In the genomic region with DNA sequence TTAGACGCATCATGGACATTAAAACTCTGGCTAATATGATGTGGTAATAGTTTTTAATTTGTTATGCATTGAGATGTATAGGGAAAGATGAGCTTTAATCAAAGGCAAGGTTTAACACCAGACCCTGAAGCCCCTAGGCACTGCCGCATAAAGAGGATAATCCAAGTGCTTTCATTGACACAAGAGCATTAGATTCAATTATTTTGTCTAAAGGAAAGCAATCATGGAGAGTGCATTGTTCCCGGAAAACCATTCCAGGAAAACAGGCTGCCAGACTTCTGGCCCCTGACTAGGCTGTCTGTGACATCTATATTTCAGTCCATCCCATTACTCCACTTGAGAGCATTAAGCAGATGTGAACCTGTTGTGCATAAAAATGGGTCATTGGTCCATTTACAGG, we compare ENCODE assay signal across 19 mouse cellular contexts.
DNase-seq lines count a peak whose midpoint lies in the region; ATAC-seq lines count a peak whose summit lies in the region.
"Had no signal": no experiment of that assay in that cellular context is flagged by ENCODE, and none has a peak within 500 bp of the region (broad histone marks: within the 10 kb centered on the region; RNA-seq: fewer than 3 reads in every experiment).

No protein-coding gene starts in this region.

- no peak overlapping the region for H3K9ac ChIP-seq in neural tube, embryonic 12.5 days
- H3K9ac ChIP-seq in neural tube, embryonic 15.5 days (replicated peaks) = no peak overlapping the region
- no peak overlapping the region for H3K9ac ChIP-seq in midbrain, embryonic 14.5 days (replicated peaks; ENCODE audit: low read length)
- H3K9ac ChIP-seq: forebrain, postnatal 0 days had no signal

- no peaks in the 10 kb centered on the region for H3K9me3 ChIP-seq in neural tube, embryonic 12.5 days
- no peaks in the 10 kb centered on the region for H3K9me3 ChIP-seq in neural tube, embryonic 15.5 days (replicated peaks)
- H3K9me3 ChIP-seq in midbrain, embryonic 14.5 days (ENCODE audit: control insufficient read depth, low read length) = no peaks in the 10 kb centered on the region

- intact Hi-C loops in heart, postnatal 14 days (cut with DNase I) = no loop called here

- no peaks in the 10 kb centered on the region for H3K4me1 ChIP-seq in neural tube, embryonic 12.5 days
- 0 out of 2 replicates have a peak, but pooled peaks cover 5% of the 10 kb centered on the region for H3K4me1 ChIP-seq in neural tube, embryonic 15.5 days
- peaks cover 3% of the 10 kb centered on the region; the same call in 1 of the 2 replicates for H3K4me1 ChIP-seq in midbrain, embryonic 14.5 days (ENCODE audit: control insufficient read depth, insufficient read depth, low read length)

- 60% methylated on average over 3 of the region's 3 CpGs for whole genome bisulfite sequencing in neural tube, embryonic 12.5 days
- WGBS in neural tube, embryonic 15.5 days = 27% methylated on average over 3 of the region's 3 CpGs
- 10% methylated on average over 3 of the region's 3 CpGs for WGBS in midbrain, embryonic 14.5 days

- no peak overlapping the region for H3K27ac ChIP-seq in neural tube, embryonic 12.5 days
- no peak overlapping the region for H3K27ac ChIP-seq in neural tube, embryonic 15.5 days (replicated peaks)
- H3K27ac ChIP-seq in midbrain, embryonic 14.5 days (replicated peaks; ENCODE audit: low read depth, low read length) = no peak overlapping the region

- DNase-seq in heart, adult 11 months = peak; percentile 48
- no peak for DNase-seq in heart, postnatal 14 days
- peak; percentile 52 for DNase-seq in midbrain, embryonic 14.5 days
- DNase-seq in kidney, postnatal 14 days = no peak
- DNase-seq in left cerebral cortex, adult 18-20 months (ENCODE audit: low spot score in 2 of 2) = no peak
- DNase-seq: adrenal gland, adult 2 months; cerebellum, adult 11-12 months; cerebellum, postnatal 10 days; forebrain, postnatal 0 days; gastrocnemius, postnatal 36 days; heart, postnatal 36 days; kidney, adult 2 months; kidney, postnatal 10 days; lung, postnatal 4 days; thymus, postnatal 14 days had no signal

- no peaks in the 10 kb centered on the region for H3K36me3 ChIP-seq in neural tube, embryonic 12.5 days
- H3K36me3 ChIP-seq in neural tube, embryonic 15.5 days = no peaks in the 10 kb centered on the region
- H3K36me3 ChIP-seq in midbrain, embryonic 14.5 days (ENCODE audit: control insufficient read depth, insufficient read depth, low read length) = no peaks in the 10 kb centered on the region

- peak; percentile 61; the same call in 1 of the 2 replicates for ATAC-seq in neural tube, embryonic 12.5 days (ENCODE audit: low FRiP score, low read depth)
- no peak for ATAC-seq in neural tube, embryonic 15.5 days (ENCODE audit: low FRiP score)
- ATAC-seq in midbrain, embryonic 14.5 days (ENCODE audit: low FRiP score, low TSS enrichment) = peak; percentile 48; the same call in 1 of the 2 replicates
- ATAC-seq: forebrain, postnatal 0 days; inflammation-experienced regulatory T-cells, adult 6 months; Patski had no signal

- H3K4me3 ChIP-seq in neural tube, embryonic 12.5 days = no peak overlapping the region
- no peak overlapping the region for H3K4me3 ChIP-seq in neural tube, embryonic 15.5 days (replicated peaks)
- no peak overlapping the region for H3K4me3 ChIP-seq in midbrain, embryonic 14.5 days (replicated peaks; ENCODE audit: low read depth, low read length)

- no peak overlapping the region for H3K4me2 ChIP-seq in neural tube, embryonic 12.5 days (replicated peaks)
- H3K4me2 ChIP-seq in neural tube, embryonic 15.5 days = no peak overlapping the region
- no peak overlapping the region for H3K4me2 ChIP-seq in midbrain, embryonic 14.5 days (ENCODE audit: low read length)

- no peaks in the 10 kb centered on the region for H3K27me3 ChIP-seq in neural tube, embryonic 12.5 days (replicated peaks)
- no peaks in the 10 kb centered on the region for H3K27me3 ChIP-seq in neural tube, embryonic 15.5 days (replicated peaks)
- no peaks in the 10 kb centered on the region for H3K27me3 ChIP-seq in midbrain, embryonic 14.5 days (ENCODE audit: control insufficient read depth, insufficient read depth, low read length)

Comparison
In these comparisons a context has a peak if more than half of its experiments do, and no peak if none do; other contexts are left out.
1. DNase-seq: peak in heart, adult 11 months (single experiment) and midbrain, embryonic 14.5 days (single experiment); none in heart, postnatal 14 days (0 of 2), kidney, postnatal 14 days (single experiment) and left cerebral cortex, adult 18-20 months (0 of 2).